Mouse (Mus musculus): Measurements from ENCODE around the gene Cerk. TPM values are rescaled to one million over a fixed set of nuclear protein-coding genes. Genes with fewer than 3 reads are reported as not detected.
"Not testable (repeated sequence)": the region's sequence is repeated elsewhere in the genome, so short reads cannot be mapped to it uniquely, and the experiment has no call there.

Gene Cerk
- polyA plus RNA-seq, 1 experiment from 2014 or later: 16.3 TPM

DNA sequence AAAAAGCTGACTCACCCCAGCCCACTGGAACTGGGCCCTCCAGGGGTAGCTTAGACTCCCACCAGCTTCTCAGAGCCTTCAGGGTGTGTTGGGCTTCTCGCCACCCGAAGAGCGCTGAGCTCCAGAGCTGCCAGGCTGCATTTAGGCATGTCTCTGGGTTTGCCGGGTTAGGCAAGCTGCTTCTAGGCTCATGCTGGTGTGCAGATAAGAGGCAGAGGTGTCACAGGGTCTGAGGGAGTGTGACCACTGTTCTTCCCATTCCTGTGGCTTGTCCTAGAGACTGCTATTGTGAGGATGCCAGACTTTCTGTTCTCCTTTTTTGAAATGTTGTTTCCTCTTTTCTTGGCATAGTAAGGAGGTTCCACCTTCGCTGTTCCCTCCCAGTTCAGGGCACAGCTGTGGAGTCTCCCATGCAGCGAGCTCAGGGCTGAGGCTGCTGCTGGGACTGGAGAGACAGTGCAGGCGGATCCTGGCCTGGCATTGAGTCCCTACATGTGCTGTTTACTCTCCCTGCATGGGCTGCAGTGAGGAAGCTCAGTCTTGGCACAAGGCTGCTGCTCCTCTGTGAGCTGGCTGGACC is 39.1 kb upstream of the Cerk start:
- Histone ChIP-seq H3K36me3 (no peaks in the 10 kb centered on the region), H3K4me1 (replicated peaks) (no peaks in the 10 kb centered on the region; the same call in 1 of the 2 replicates), H3K27me3 (replicated peaks) (no peaks in the 10 kb centered on the region), H3K9me3 (replicated peaks) (peaks cover 10% of the 10 kb centered on the region), H3K27ac (ENCODE audit: poor library complexity, severe bottlenecking) (no peak overlapping the region), H3K4me3 (no peak overlapping the region), H3K4me2 (no peak overlapping the region), H3K9ac (no peak overlapping the region)
- ATAC-seq (ENCODE audit: insufficient number of reproducible peaks, low FRiP score): no peak
- WGBS: 76% methylated on average over 7 of the region's 7 CpGs

- H3K9ac ChIP-seq; H3K36me3 ChIP-seq; H3K27me3 ChIP-seq (replicated peaks); H3K27ac ChIP-seq (ENCODE audit: poor library complexity, severe bottlenecking); H3K4me3 ChIP-seq; H3K9me3 ChIP-seq (replicated peaks); H3K4me2 ChIP-seq; H3K4me1 ChIP-seq (replicated peaks); ATAC-seq (ENCODE audit: insufficient number of reproducible peaks, low FRiP score): not testable (repeated sequence)
- WGBS: 84% methylated on average over 11 of the region's 11 CpGs
These were observed 36.0 kb upstream of the Cerk start for GRCm38 (mm10) chr15:86221901-86222300.

GRCm38 (mm10) chr15:86221369-86221768 is 35.4 kb upstream of the Cerk start:
- 78% methylated on average over 4 of the region's 4 CpGs for WGBS
- no peak for ATAC-seq (ENCODE audit: insufficient number of reproducible peaks, low FRiP score)

GRCm38 (mm10) chr15:86220715-86221114 is 34.8 kb upstream of the Cerk start:
- H3K36me3 ChIP-seq: no peaks in the 10 kb centered on the region
- 70% methylated on average over 4 of the region's 4 CpGs for WGBS
- ATAC-seq (ENCODE audit: insufficient number of reproducible peaks, low FRiP score): no peak
- no peak overlapping the region for H3K4me3 ChIP-seq
- H3K9ac ChIP-seq: no peak overlapping the region
- no peak overlapping the region for H3K4me2 ChIP-seq
- H3K27me3 ChIP-seq (replicated peaks): no peaks in the 10 kb centered on the region
- peaks cover 2% of the 10 kb centered on the region for H3K4me1 ChIP-seq (replicated peaks)
- H3K27ac ChIP-seq (ENCODE audit: poor library complexity, severe bottlenecking): no peak overlapping the region
- peaks cover 10% of the 10 kb centered on the region for H3K9me3 ChIP-seq (replicated peaks)

More at GRCm38 (mm10) chr15:86221369-86221768, 35.4 kb upstream of the Cerk start:
- Histone ChIP-seq H3K36me3 (no peaks in the 10 kb centered on the region), H3K27ac (ENCODE audit: poor library complexity, severe bottlenecking) (no peak overlapping the region), H3K4me3 (no peak overlapping the region), H3K9ac (no peak overlapping the region), H3K4me1 (replicated peaks) (peaks cover 2% of the 10 kb centered on the region), H3K4me2 (no peak overlapping the region), H3K9me3 (replicated peaks) (peaks cover 10% of the 10 kb centered on the region), H3K27me3 (replicated peaks) (no peaks in the 10 kb centered on the region)

DNA sequence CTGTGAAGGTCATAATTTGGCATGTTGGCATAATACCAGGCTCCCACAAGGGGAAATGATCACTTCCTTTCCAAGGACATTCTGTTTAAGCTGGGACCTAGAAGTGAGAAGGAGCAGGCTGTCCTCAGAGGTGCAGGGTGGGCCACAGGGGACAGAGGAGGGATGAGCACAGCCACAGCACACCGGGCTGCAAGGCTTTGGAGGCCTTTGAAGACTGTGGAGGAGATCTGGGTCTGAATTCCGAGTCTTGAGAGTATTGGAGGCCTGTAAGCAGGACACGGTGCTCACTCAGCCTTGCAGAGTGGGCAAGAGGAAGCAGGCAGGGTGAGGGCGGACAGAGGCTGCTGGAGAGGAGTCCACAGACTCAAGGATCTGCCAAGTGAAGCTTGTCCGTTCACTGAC is 34.3 kb upstream of the Cerk start:
- Histone ChIP-seq H3K9me3 (replicated peaks) (peaks cover 10% of the 10 kb centered on the region), H3K9ac (no peak overlapping the region), H3K4me3 (no peak overlapping the region), H3K4me2 (no peak overlapping the region), H3K4me1 (replicated peaks) (peaks cover 4% of the 10 kb centered on the region), H3K27me3 (replicated peaks) (no peaks in the 10 kb centered on the region), H3K27ac (ENCODE audit: poor library complexity, severe bottlenecking) (no peak overlapping the region), H3K36me3 (no peaks in the 10 kb centered on the region)
- no peak for ATAC-seq (ENCODE audit: insufficient number of reproducible peaks, low FRiP score)
- 73% methylated on average over 5 of the region's 5 CpGs for WGBS

- H3K4me1 ChIP-seq (replicated peaks): peaks cover 10% of the 10 kb centered on the region
- 80% methylated on average over 7 of the region's 7 CpGs for WGBS
- H3K4me2 ChIP-seq: no peak overlapping the region
- no peak overlapping the region for H3K27ac ChIP-seq (ENCODE audit: poor library complexity, severe bottlenecking)
- H3K9ac ChIP-seq: no peak overlapping the region
- no peaks in the 10 kb centered on the region for H3K36me3 ChIP-seq
- no peak overlapping the region for H3K4me3 ChIP-seq
- H3K27me3 ChIP-seq (replicated peaks): no peaks in the 10 kb centered on the region
- H3K9me3 ChIP-seq (replicated peaks): peaks cover 10% of the 10 kb centered on the region
- ATAC-seq (ENCODE audit: insufficient number of reproducible peaks, low FRiP score): no peak
These were observed 33.7 kb upstream of the Cerk start for GRCm38 (mm10) chr15:86219534-86220228.

DNA sequence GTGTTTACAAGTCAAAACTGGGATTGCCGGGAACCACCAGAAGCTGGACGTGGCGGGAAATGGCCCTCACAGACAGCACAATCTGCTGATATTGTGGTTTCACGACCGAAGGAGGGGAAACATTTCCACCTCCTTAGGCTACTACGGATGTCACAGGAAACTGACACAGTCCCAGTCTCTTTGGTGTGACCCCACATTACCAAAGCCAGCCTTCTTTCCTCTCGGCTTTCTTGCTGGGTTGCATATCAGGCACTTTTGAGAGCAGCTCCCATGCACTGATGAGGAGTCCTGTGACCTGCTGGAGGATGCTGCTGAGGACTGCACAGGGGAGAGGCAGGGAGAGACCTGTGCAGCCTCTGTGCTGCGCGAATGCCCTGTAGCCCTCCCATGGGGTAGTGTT is 30.7 kb upstream of the Cerk start:
- not testable (repeated sequence) for H3K4me3 ChIP-seq; H3K27me3 ChIP-seq (replicated peaks); H3K9ac ChIP-seq; ATAC-seq (ENCODE audit: insufficient number of reproducible peaks, low FRiP score); H3K4me2 ChIP-seq; H3K9me3 ChIP-seq (replicated peaks); H3K27ac ChIP-seq (ENCODE audit: poor library complexity, severe bottlenecking); H3K36me3 ChIP-seq
- peaks cover 24% of the 10 kb centered on the region for H3K4me1 ChIP-seq (replicated peaks)
- WGBS: 83% methylated on average over 9 of the region's 9 CpGs

DNA sequence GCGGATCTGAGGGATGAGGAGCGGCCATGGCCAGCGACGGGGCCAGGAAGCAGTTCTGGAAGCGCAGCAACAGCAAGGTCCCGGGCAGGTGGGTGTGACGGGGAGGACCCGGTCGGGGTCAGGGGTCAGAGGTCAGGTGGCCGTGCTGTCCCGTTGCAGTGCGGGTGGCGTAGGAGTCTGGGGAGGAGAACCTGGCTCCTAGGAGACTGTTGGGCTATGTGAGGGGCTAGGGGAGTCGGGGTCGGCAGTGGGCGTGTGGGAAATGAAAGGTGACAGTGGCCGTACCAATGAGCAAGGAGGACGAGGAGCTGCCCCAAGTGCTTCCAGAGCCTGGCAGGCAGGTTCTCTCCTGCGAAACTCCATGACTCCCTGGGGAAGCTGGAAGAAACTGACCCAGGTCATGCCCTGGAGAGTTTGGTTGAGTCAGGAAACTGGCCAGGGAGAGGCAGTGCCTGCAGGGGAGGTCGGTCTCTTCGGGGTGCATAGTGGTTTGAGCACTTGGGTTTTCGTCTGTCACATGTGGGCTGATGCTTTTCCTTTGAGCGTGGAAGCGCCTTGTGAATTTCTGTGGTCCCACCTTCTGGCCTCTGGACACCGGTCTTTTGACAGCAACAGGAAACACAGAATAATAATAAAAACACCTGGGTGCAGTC is 28.7 kb upstream of the Cerk start:
- H3K27me3 ChIP-seq (replicated peaks): no peaks in the 10 kb centered on the region
- H3K9ac ChIP-seq: peak overlapping the region; percentile 86
- 15% methylated on average over 25 of the region's 25 CpGs for WGBS
- H3K4me1 ChIP-seq (replicated peaks): peaks cover 33% of the 10 kb centered on the region
- H3K4me2 ChIP-seq: peak overlapping the region; percentile 99
- peak overlapping the region; percentile 83 for H3K4me3 ChIP-seq
- ATAC-seq (ENCODE audit: insufficient number of reproducible peaks, low FRiP score): peak; percentile 68
- no peaks in the 10 kb centered on the region for H3K9me3 ChIP-seq (replicated peaks)
- H3K27ac ChIP-seq (ENCODE audit: poor library complexity, severe bottlenecking): peak overlapping the region; percentile 92
- no peaks in the 10 kb centered on the region for H3K36me3 ChIP-seq

DNA sequence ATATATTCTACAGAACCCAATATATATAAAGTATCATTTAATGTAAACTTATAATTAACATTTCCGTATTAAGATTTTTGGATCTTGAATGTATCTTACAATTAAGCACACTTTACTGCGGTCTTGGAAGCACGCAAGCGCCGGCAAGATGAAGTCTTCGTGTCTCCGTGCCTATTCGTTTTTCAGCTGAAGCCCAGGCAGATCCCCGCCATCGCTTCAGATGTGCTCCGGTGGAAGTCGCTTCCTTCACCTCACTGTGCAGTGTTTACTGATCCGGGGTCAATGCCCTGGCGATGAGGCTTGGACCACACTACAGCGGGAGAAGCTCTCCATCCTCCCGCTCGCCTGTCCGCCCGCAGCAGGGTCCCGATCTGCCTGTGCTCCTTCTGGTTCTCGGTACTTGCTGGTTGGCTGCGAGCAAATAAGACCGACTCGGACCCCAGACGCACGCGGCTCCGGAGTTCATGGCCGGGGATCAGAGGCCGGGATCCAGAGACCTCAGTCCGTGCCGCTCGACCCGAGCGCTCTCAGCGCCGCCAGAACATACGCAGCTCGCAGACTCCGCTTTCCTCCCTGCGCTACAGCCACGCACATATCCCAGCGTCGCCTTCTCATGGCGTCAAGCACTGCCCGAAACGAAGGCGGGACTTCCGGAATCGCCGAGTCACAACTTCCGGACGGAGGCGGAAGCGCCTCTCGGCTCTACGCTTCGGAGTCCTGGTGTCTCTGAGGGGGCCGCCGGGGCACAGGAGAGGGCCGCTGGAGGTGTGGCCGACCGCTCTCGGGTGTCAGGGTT is 28.0 kb upstream of the Cerk start, which contains the start of gene Tbc1d22a:
TSS of gene Tbc1d22a (plus strand) at position 707 of the 796 bp plus-strand sequence.
- Histone ChIP-seq H3K9ac (peak within 1 kb of the TSS; percentile 86), H3K9me3 (replicated peaks) (no peaks in the 10 kb centered on the region), H3K4me1 (replicated peaks) (peaks cover 33% of the 10 kb centered on the region), H3K27me3 (replicated peaks) (no peaks in the 10 kb centered on the region), H3K36me3 (no peaks in the 10 kb centered on the region), H3K4me2 (peak within 1 kb of the TSS; percentile 99), H3K27ac (ENCODE audit: poor library complexity, severe bottlenecking) (peak within 1 kb of the TSS; percentile 92), H3K4me3 (peak within 1 kb of the TSS; percentile 83)
- under 1% methylated on average over 64 of the region's 64 CpGs for WGBS
- peak; percentile 90 for ATAC-seq (ENCODE audit: insufficient number of reproducible peaks, low FRiP score)

DNA sequence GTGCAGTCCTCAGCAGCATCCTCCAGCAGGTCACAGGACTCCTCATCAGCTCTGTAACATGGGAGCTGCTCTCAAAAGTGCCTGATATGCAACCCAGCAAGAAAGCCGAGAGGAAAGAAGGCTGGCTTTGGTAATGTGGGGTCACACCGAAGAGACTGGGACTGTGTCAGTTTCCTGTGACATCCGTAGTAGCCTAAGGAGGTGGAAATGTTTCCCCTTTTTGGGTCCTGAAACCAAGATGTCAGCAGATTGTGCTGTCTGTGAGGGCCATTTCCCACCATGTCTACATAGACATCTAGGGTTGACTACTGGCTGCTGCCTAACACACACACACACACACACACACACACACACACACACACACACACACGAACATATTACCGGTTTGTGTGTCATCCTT is 26.3 kb upstream of the Cerk start:
- not testable (repeated sequence) for H3K36me3 ChIP-seq; H3K9me3 ChIP-seq (replicated peaks); H3K27me3 ChIP-seq (replicated peaks); H3K9ac ChIP-seq; ATAC-seq (ENCODE audit: insufficient number of reproducible peaks, low FRiP score); H3K27ac ChIP-seq (ENCODE audit: poor library complexity, severe bottlenecking); H3K4me3 ChIP-seq; H3K4me2 ChIP-seq
- H3K4me1 ChIP-seq (replicated peaks): peaks cover 31% of the 10 kb centered on the region
- WGBS: 88% methylated on average over 5 of the region's 5 CpGs

- 66% methylated on average over 4 of the region's 4 CpGs for WGBS
- no peak overlapping the region for H3K4me2 ChIP-seq
- H3K4me1 ChIP-seq (replicated peaks): peaks cover 33% of the 10 kb centered on the region
- no peaks in the 10 kb centered on the region for H3K9me3 ChIP-seq (replicated peaks)
- no peak overlapping the region for H3K9ac ChIP-seq
- H3K27ac ChIP-seq (ENCODE audit: poor library complexity, severe bottlenecking): 0 out of 2 replicates have a peak overlapping the region, but pooled peaks have one; percentile 4
- H3K4me3 ChIP-seq: no peak overlapping the region
- ATAC-seq (ENCODE audit: insufficient number of reproducible peaks, low FRiP score): no peak
- H3K27me3 ChIP-seq (replicated peaks): peaks cover 7% of the 10 kb centered on the region; the same call in 1 of the 2 replicates
- H3K36me3 ChIP-seq: no peaks in the 10 kb centered on the region
These were observed 20.4 kb upstream of the Cerk start for GRCm38 (mm10) chr15:86206385-86206784.

Measured in heart, embryonic 12.5 days (tissue).